Mouse (Mus musculus) neural tube, embryonic 11.5 days (tissue): ENCODE measurements around the gene Mtor. TPM values are rescaled to one million over a fixed set of nuclear protein-coding genes. Genes with fewer than 3 reads are reported as not detected.
A peak's percentile ranks its signal among the peaks of the same experiment; 100 is the strongest.

Experiments used
- ATAC-seq: fragments of 200-750 bp; cut with Nextera tagmentation; 2 replicates; pipeline ENCODE4 v1.8.0; 2017; ENCODE audit warnings: moderate number of reproducible peaks, mild to moderate bottlenecking, moderate TSS enrichment, moderate library complexity; ENCODE audit not compliant: insufficient read depth, low FRiP score, low TSS enrichment
- DNase-seq: peaks from one replicate; pipeline ENCODE4 v3.0.0-alpha.2; 2015; ENCODE audit warnings: low spot score
- H3K27ac ChIP-seq: fragments of 300-500 bp; sonication (generic); 2 replicates; pipeline ENCODE4 v1.5.1; 2014; ENCODE audit warnings: low read depth, mild to moderate bottlenecking, low read length
- H3K27me3 ChIP-seq: fragments of 300-500 bp; sonication (generic); 2 replicates; pipeline ENCODE4 v1.6.1; 2014; ENCODE audit warnings: mild to moderate bottlenecking, low read length, mixed read lengths; ENCODE audit not compliant: control insufficient read depth, insufficient read depth
- H3K36me3 ChIP-seq: fragments of 300-500 bp; sonication (generic); 2 replicates; pipeline ENCODE4 v1.6.1; 2014; ENCODE audit warnings: mild to moderate bottlenecking, low read length, moderate library complexity, mixed read lengths; ENCODE audit not compliant: control insufficient read depth, insufficient read depth
- H3K4me1 ChIP-seq: fragments of 300-500 bp; sonication (generic); 2 replicates; pipeline ENCODE4 v1.6.1; 2014; ENCODE audit warnings: low read length, mixed read lengths; ENCODE audit not compliant: control insufficient read depth, insufficient read depth
- H3K4me2 ChIP-seq: fragments of 300-500 bp; sonication (generic); 2 replicates; pipeline ENCODE4 v1.6.1; 2014; ENCODE audit warnings: low read depth, mild to moderate bottlenecking, moderate library complexity
- H3K4me3 ChIP-seq: fragments of 300-500 bp; sonication (generic); 2 replicates; pipeline ENCODE4 v1.5.1; 2014; ENCODE audit warnings: low read depth, low read length
- H3K9ac ChIP-seq: fragments of 300-500 bp; sonication (generic); 2 replicates; pipeline ENCODE4 v1.6.1; 2014; ENCODE audit warnings: mild to moderate bottlenecking, low read length
- H3K9me3 ChIP-seq: fragments of 300-500 bp; sonication (generic); 2 replicates; pipeline ENCODE4 v1.6.1; 2016; ENCODE audit warnings: low read length; ENCODE audit not compliant: control insufficient read depth
- WGBS: fragments of 180-500 bp; shearing (Covaris S2); extraction: QIAGEN DNeasy Blood & Tissue Kit; methylation state at CpG from one replicate; pipeline ENCODE4 v1.1.7; 2014; 5-methylcytosine and 5-hydroxymethylcytosine counted together
- polyA plus RNA-seq: library from polyadenylated mRNA; unstranded; fragments of >200 nt; fragmentation: Nextera tagmentation; extraction: Ambion mirVana; gene quantifications from 2 replicates; pipeline ENCODE4 v1.2.1, GENCODE M21; 2014

Gene Mtor
- polyA plus RNA-seq, 1 experiment from 2014 or later, result 34.1 TPM

- Histone ChIP-seq H3K27me3 (no peaks in the 10 kb centered on the region), H3K36me3 (no peaks in the 10 kb centered on the region), H3K9me3 (no peaks in the 10 kb centered on the region), H3K4me1 (no peaks in the 10 kb centered on the region), H3K27ac (no peak overlapping the region), H3K4me2 (no peak overlapping the region), H3K9ac (no peak overlapping the region), H3K4me3 (no peak overlapping the region)
- ATAC-seq (peak; percentile 49; the same call in 1 of the 2 replicates), DNase-seq (peak; percentile 60)
- WGBS, result 93% methylated on average over 3 of the region's 3 CpGs
Observed at GRCm38 (mm10) chr4:148604541-148605165, 156.2 kb downstream of the Mtor start.

Other genes with a start within 250 kb of the Mtor start
- 13.1 and 14.2 TPM in 2 replicates for gene Disp3, start 160.6 kb upstream of the Mtor start, polyA plus RNA-seq
- 17.6 and 19.0 TPM in 2 replicates for gene Ubiad1, start 3.8 kb upstream of the Mtor start, polyA plus RNA-seq
- 0.31 and 0.32 TPM in 2 replicates for gene Angptl7, start 51.8 kb downstream of the Mtor start, polyA plus RNA-seq
- gene Exosc10, start 109.8 kb downstream of the Mtor start, polyA plus RNA-seq, result 102 and 108 TPM in 2 replicates
- gene Srm, start 142.9 kb downstream of the Mtor start, polyA plus RNA-seq, result 194 and 196 TPM in 2 replicates
- gene Masp2, start 153.9 kb downstream of the Mtor start, polyA plus RNA-seq, result 0.17 and 0.35 TPM in 2 replicates
- 179 and 211 TPM in 2 replicates for gene Tardbp, start 178.4 kb downstream of the Mtor start, polyA plus RNA-seq
- not detected in 2 replicates for gene Gm572, start 194.7 kb downstream of the Mtor start, polyA plus RNA-seq